Mouse (Mus musculus) cortical plate, adult 2 months (tissue): ENCODE results near the gene Rora. TPM values are rescaled to one million over a fixed set of nuclear protein-coding genes. Genes with fewer than 3 reads are reported as not detected.

Experiments
- H3K27ac ChIP-seq: fragments of 200-500 bp; 2 replicates; pipeline ENCODE4 v1.5.1; 2012; ENCODE audit warnings: low read length, control low read depth, inconsistent platforms; ENCODE audit not compliant: insufficient read depth
- H3K4me1 ChIP-seq: fragments of 200-500 bp; 2 replicates; pipeline ENCODE4 v1.6.1; 2011; ENCODE audit warnings: low read length; ENCODE audit not compliant: control insufficient read depth, insufficient read depth
- H3K4me3 ChIP-seq: fragments of 200-500 bp; 2 replicates; pipeline ENCODE4 v1.5.1; 2011; ENCODE audit warnings: mild to moderate bottlenecking, low read length, control low read depth; ENCODE audit not compliant: insufficient read depth
- CTCF ChIP-seq: fragments of 200-500 bp; IDR thresholded peaks from 2 replicates; pipeline ENCODE4 v1.5.1; 2011; ENCODE audit warnings: mild to moderate bottlenecking, control low read depth, low read length; ENCODE audit not compliant: insufficient read depth; ENCODE audit errors: extremely low read depth
- POLR2A ChIP-seq: fragments of 200-500 bp; IDR thresholded peaks from 2 replicates; pipeline ENCODE4 v1.6.1; 2011; ENCODE audit warnings: mild to moderate bottlenecking, low read length, control low read depth; ENCODE audit not compliant: insufficient read depth; ENCODE audit errors: extremely low read depth
- polyA plus RNA-seq: library from polyadenylated mRNA; depleted of rRNA; stranded (reverse); fragments of >200 nt; gene quantifications from 2 replicates; pipeline ENCODE4 v1.2.3, GENCODE M21; 2012

Rora gene
- polyA plus RNA-seq, 1 experiment, result 23.6 TPM

DNA sequence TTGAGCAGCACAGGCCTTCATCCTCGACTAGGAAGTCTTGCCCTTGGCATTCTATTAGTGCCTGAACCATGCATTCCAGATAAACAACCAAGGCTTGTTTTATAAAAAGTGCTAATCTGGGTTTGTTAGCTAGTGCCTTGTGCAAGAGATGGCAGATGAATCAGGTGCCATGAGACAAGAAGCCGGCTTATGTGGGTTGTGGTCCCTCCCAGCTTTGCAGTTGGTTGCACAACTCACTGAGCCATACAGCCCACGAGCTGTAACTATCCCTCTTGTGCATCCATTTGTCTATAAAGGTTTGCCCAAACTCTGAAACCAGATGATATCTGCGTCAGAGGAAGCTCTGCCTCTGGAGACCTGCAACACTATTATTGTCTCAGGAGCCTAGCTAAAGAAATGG is 713.5 kb downstream of the Rora start:
- Histone ChIP-seq H3K27ac (no peak overlapping the region), H3K4me1 (no peaks in the 10 kb centered on the region), H3K4me3 (no peak overlapping the region)
- no peak for TF ChIP-seq POLR2A
- no peak for TF ChIP-seq CTCF

DNA sequence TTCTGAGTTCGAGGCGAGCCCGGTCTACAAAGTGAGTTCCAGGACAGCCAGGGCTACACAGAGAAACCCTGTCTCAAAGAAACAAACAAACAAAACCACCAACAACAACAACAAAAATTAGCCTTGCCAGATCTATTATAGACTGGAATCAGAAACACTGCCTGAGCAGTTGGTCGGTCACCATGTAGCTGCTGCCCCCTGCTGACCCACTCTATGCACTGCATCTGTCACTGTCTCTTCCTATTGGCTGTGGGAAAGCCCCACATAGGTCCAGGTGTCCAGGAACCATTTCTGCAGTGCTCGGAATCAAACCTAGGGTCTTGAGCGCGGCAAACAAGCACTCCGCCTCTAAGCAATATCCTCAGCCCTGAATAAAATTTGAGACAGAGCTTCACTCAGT is 714.5 kb downstream of the Rora start:
- peak; percentile 87 for TF ChIP-seq CTCF
- no peak for TF ChIP-seq POLR2A
- no peak overlapping the region for H3K4me3 ChIP-seq
- no peak overlapping the region for H3K27ac ChIP-seq
- no peaks in the 10 kb centered on the region for H3K4me1 ChIP-seq

DNA sequence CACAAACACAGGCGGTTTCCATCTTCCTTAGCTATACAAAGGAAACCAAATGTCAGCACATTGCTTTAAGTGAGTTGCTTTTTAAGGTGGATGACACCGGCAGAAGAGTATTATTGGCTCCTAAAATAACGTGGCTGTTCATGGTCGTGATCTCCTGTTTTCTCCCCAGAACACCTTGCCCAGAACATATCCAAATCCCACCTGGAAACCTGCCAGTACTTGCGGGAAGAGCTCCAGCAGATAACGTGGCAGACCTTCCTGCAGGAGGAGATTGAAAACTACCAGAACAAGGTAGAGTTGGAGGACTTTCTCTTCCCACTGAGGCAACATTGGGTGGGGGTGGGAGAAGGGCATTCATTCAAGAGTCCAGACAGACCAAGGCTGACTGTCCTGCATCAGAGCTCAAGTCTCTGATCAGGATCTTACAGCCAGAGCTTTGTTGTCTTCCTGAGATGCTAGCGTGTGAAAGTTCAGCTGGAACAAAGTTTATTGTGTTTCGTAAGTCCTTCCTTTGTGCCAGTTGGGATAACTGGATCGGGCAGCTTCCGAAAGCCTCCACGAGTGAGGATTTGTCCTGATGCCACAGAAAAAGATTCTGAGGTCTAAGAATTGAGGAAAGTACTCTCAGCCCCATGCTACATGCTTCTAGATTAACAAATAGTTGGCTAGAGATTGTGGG is 717.6 kb downstream of the Rora start:
- no peaks in the 10 kb centered on the region for H3K4me1 ChIP-seq
- H3K4me3 ChIP-seq, result no peak overlapping the region
- no peak overlapping the region for H3K27ac ChIP-seq
- no peak for TF ChIP-seq CTCF
- no peak for TF ChIP-seq POLR2A

DNA sequence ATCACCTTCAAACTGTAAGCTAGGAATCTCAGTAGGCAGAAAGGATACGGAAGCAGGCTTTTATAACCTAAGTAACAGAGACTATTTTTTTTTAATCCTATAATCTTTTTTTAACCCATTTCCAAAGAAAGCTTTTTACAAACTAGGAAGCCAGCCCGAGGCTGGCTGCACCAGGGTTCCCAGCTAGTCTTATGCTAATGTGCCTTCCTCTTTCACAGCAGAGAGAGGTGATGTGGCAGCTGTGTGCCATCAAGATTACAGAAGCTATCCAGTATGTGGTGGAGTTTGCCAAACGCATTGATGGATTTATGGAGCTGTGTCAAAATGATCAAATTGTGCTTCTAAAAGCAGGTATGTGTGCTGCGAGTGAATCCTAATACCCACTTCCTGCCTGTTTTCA is 719.3 kb downstream of the Rora start:
- no peak for TF ChIP-seq CTCF
- no peak for TF ChIP-seq POLR2A
- H3K27ac ChIP-seq, result no peak overlapping the region

DNA sequence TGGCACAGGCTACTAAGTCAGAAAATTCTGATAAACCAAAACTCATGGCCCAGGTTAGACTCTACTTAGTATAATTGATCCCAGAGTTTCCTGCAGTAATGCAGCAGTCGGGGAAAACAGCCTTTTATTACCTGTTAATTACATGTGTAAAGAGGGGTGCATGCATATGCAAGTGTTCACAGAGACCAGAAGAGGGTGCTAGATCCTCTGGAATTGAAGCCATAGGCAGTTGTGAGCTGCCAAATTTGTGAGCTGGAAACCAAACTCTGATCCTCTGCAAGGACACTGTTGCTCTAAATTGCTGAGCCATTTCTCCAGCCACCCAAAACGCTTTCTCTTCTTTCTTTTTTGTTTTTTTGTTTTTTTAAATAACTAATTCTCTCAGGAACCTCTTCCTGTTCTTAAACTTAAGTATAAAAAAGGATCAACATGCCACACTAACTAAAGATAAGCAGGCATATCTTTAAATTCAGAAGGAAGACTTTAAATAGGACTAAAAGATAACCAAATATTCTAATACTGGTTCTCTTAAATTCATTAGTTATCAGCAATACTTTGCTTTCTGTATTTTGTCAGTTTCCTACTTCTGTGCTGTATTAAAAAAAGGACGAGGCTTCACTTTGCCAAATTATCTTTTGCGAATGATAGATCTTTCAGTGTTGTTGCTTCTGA is 723.5 kb downstream of the Rora start:
- Histone ChIP-seq H3K4me1 (no peaks in the 10 kb centered on the region), H3K4me3 (no peak overlapping the region), H3K27ac (no peak overlapping the region)
- TF ChIP-seq CTCF (no peak), POLR2A (no peak)

More for the DNA sequence above, 719.3 kb downstream of the Rora start:
- H3K4me3 ChIP-seq, result no peak overlapping the region
- no peaks in the 10 kb centered on the region for H3K4me1 ChIP-seq

DNA sequence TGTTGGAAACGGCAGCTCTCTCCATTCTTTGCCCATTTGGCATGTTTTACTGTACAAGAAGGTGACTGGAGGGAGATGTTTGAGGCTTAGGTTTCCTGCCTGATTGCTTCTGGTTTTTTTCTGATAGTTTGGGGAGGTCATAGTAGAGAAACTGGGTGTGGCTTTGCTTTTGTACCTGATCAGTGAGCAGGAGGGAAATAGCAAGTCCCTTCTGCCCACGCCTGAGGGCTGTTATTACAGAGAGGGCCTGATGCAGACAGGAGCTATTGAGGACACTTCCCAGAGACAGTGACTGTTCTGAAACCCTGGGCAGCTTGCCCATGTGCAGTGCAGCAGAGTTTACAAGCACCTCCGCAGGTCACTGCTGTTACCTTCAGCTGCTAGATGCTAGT is 724.1 kb downstream of the Rora start:
- Histone ChIP-seq H3K27ac (no peak overlapping the region), H3K4me1 (no peaks in the 10 kb centered on the region), H3K4me3 (no peak overlapping the region)
- no peak for TF ChIP-seq CTCF
- TF ChIP-seq POLR2A, result no peak

DNA sequence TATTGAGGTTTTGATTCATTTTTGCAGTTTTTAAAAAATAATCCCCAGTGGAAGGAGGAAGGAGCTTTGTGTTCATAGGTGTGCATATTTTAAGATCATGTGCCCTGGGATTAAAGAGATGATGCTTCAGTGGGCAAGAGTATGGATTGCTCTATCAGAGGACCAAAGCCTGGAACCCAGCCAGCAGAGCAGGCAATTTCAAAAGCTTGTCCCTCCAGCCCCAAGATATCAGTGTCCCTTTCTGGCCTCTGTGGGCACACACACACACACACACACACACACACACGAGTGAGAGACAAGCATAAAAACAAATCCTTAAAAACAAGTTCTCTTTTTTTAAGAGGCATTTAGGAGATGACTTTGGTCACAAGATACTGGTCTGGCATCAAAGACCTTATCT is 727.0 kb downstream of the Rora start:
- H3K4me1 ChIP-seq, result no peaks in the 10 kb centered on the region
- TF ChIP-seq POLR2A (no peak), CTCF (no peak)
- no peak overlapping the region for H3K27ac ChIP-seq
- H3K4me3 ChIP-seq, result no peak overlapping the region

DNA sequence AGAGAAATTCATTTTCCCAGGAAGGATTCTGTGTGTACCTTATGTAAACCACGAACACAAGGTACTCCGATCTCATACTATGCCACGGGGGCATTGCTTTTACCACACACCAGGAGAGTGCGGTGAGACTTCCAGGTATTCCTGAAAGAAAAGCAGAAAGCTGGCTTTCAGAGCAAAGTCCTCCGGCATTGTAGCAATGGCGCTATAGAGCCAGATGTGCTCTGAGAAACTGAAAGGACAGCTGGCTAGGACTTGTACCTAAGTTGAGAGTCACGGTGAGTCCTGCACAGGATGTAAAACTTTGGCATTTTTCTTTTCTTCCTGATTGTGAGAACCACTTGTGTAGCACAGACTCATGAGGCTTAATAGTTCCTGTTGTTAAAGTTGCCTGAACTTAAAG is 728.2 kb downstream of the Rora start:
- H3K27ac ChIP-seq, result no peak overlapping the region
- H3K4me1 ChIP-seq, result no peaks in the 10 kb centered on the region
- H3K4me3 ChIP-seq, result no peak overlapping the region
- TF ChIP-seq POLR2A, result no peak
- no peak for TF ChIP-seq CTCF

DNA sequence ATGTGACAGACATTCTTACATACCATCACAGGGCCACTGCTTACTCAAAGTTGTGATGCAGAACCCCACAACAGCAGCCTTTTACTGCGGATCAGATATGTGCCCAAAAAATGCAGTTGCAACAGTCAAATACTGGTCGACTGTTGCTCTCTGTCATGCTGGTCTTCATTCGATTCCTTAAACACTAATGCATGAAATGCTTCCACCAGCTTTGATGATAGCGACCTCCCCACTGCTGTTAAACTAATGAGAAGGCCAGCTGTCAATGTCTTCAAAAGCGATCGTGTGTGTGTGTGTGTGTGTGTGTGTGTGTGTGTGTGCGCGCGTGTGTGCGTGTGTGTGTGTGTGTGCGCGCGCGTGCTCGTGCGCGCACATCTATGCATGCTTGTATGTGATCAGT is 730.9 kb downstream of the Rora start:
- Histone ChIP-seq H3K4me1 (no peaks in the 10 kb centered on the region), H3K4me3 (no peak overlapping the region), H3K27ac (no peak overlapping the region)
- TF ChIP-seq POLR2A (no peak), CTCF (no peak)

DNA sequence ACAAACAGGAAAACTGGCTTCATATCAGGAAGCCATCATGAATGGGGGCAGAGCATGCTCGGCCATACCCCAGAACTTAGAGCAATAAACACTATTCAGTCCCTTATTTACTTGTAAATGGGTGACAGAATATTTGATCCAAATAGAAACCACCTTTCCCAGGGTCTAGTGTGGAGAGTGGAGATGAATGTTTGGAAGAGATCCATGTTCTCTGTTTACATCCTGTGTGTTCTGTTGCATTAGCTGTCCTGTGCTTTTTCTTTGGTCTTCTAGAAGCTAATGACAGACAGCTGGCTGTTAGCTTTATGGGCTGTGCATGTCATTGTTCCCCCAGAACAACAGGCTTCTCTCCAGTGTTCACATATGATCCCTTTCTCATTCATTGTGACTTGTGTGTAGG is 731.3 kb downstream of the Rora start:
- Histone ChIP-seq H3K27ac (no peak overlapping the region), H3K4me1 (no peaks in the 10 kb centered on the region), H3K4me3 (no peak overlapping the region)
- no peak for TF ChIP-seq CTCF
- TF ChIP-seq POLR2A, result no peak
